Mouse (Mus musculus): ENCODE measurements around the gene Pakap.
A peak's percentile ranks its signal among the peaks of the same experiment; 100 is the strongest.

Pakap gene

GRCm38 (mm10) chr4:57812075-57812474 lies 244.1 kb downstream of the Pakap start:
- DNase-seq, result no peak

DNA sequence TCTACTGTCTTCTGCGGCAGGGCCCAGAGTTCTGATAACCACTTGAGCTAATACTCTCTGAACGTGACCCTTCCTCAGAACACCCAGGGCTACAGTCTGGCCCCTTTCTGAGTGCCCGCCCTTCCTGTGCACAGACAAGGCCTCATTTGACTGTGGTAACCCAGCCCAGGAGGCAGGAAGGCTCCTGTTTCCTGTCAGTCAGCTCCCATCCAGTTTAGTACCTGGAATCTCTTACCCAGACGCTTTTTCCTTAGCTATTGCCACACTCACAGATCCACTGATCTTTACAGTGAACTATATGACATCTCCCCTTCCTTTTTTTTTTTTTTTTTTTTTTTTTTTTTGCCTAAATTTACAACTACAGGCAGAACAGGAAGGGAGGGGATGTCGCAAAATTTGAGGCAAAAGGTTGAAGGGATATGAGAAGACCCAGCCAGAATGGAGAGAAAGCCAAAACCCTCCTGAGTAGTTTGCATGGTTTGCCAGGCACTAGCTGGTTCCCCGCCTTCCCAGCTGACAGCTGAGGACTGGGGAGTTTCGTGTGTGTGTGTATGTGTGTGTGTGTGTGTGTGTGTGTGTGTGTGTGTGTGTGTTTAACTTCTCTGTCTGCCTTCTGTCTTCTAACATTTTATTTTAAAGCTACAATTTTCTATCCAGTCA lies 245.1 kb downstream of the Pakap start:
- DNase-seq, result peak in 1 of 2 experiments; percentile 12

DNA sequence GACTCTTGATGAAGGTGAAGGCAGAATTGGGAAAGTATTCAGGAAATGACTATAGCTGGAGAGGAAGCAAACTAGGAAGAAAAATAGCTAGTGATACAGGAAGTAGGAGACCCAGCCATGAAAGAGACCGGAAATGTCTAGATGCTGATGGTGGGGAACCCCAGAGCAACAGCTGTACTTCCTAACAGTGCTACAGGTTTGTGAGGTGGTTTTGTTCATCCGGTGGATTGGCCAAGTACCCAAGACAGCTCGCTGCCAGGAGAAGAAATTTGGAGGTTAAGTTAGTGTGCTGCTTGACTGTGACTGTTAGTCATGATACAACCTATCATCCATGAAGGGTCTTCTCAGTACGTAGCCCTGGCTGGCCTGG lies 245.6 kb downstream of the Pakap start:
- DNase-seq, result no peak

DNA sequence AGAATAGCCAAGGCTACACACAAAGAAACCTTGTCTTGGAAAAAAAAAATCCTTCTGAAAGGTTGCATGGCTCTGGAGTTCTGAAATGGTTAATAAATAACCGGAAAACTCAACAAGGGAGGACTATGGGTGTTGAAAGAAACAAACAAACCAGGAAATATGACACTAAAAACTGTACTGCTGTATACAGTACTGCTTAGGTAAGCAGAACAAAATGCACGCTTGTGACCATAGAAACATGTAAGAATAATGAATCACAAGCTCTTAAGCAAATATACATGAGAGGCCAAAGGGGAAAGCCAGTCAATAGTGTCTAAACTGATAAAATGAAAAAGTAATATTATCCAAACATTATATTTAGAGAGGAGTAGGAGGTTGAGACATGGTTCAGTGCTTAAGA lies 247.4 kb downstream of the Pakap start:
- no peak for DNase-seq

GRCm38 (mm10) chr4:57816146-57816545 lies 248.2 kb downstream of the Pakap start:
- no peak for DNase-seq

GRCm38 (mm10) chr4:57820839-57821374 lies 252.9 kb downstream of the Pakap start:
- no peak for DNase-seq

DNA sequence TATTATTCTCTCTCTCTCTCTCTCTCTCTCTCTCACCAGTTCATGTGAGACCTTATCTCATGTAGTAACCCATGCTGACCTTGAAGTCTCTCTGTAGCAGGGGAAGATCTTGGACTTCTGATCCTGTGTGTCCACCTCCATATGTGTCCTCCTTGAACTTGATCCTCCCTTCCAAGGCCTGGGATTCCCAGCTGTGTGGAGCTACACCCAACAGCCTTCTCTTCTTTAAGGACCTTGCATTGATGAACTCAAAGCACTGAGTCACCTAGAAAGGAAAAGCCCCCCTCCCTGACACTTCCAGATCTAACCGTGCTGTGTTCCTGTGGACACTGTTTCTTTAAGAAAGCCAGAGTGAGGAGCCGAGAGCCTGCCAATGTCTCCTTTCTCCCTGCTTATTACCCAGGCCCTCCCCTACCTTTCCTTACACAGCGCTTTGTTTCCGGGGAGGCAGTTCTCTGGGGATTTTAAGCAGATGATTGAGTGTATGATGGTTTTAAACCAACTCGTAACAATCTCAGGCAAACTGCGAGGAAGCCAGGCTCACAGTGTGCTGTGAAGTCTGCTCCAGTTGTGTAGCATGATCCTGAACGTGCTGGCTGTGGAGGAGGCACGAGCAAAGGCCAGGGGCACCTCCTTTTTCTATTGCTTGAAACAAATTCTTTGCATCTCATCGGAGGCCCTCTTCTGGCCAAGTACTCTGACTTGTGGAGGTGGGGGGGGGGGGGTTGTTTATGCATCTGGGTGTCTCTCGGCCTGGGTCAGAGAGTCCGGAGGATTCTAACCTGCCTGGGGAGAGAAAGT lies 253.8 kb downstream of the Pakap start:
- DNase-seq, result no peak

DNA sequence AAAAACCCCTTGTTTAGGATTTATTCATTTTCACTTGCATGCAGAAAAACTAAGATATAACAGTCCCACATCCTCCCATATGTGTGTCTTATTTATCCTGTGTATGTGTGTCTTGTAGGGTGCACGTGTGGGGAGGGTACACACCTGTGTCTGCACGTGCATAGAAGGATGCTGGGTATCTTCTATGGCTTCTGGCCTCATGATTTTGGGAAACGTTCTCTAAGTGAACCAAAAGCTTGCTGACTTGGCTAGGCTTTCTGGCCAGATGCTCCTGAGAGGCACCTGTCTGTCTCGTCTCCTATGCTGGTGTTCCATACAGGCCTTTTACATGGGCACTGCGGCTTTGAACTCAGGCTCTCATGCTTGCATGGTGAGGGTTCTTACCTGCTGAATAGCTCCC lies 254.7 kb downstream of the Pakap start:
- no peak for DNase-seq

- DNase-seq, result no peak
Observed at GRCm38 (mm10) chr4:57824626-57825240, 256.8 kb downstream of the Pakap start.

DNA sequence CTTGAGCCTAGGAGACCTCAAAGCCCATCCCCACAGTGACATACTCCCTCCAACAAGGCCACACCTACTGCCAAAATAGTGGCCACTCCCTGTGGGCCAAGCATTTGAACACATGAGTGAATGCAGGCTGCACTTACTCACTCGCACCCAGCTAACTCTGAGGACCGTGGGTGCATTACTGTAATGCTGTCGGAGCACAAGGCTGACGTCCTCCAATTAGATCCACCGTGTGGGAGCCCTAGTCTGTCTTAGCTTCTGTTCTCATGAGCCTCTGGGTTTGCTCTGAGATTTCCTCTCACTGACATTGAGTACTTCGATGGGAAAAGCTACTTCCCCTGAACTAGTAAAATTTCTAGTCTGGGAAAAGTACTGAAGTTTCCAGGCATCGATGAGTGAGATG lies 258.3 kb downstream of the Pakap start:
- DNase-seq, result no peak

DNA sequence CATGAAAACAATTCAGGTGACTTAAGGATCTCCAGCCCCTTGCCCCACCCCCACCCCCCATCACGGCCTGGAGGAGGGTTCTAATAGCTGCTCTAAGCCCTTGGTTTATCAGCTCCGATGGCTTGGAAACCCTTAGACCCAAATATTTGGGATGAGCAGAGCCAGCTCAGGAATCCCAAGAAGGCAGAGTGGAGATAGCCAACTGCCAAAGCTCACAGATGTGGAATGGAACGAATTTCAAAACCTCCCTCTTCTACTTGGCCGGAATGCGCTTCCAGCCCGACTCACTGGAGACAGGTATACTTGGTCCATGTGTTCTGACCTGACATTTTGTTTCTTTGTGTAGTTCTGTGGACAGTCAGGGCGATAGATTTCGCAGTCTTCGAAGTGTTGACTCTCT lies 261.2 kb downstream of the Pakap start:
- DNase-seq, result no peak

DNA sequence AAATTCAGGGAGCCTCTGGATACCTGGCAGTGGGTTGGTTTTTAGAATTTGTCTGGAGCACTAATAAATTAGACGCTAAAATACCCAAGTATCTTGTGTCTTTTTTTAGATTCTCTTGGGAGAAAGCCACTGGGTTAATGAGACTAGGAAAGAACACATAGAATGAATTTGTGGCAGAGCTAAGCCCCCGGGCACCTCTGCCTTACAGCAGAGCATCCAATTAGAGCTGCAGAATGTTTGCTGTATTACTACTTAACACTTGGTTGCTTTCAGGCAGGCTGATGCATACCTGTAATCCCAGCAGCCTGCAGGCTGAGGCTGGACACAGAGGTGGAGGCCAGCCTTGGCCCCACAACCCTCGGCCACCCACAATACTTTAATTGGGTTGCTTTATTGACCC lies 261.8 kb downstream of the Pakap start:
- no peak for DNase-seq

- DNase-seq, result no peak
Observed at GRCm38 (mm10) chr4:57832318-57832717, 264.3 kb downstream of the Pakap start.

DNA sequence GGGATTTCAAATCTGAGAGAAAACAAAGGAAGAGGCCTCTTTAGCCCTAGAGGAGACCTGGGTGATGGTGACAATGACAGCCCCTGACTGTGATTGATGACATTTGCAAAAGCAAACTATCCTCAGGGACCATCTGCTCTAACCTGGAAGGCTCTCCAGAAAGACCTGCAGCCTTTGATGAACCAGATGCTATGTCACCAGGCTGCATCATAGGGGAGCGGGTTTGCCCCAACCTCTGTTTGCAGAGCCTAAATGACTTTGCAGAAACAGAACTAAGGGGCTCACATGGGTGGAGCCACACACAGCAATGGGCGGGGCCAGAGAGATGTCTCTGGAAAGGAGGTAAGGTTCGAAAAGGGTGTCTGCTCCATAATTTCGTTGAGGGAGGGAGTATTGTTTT lies 265.1 kb downstream of the Pakap start:
- no peak for DNase-seq

DNA sequence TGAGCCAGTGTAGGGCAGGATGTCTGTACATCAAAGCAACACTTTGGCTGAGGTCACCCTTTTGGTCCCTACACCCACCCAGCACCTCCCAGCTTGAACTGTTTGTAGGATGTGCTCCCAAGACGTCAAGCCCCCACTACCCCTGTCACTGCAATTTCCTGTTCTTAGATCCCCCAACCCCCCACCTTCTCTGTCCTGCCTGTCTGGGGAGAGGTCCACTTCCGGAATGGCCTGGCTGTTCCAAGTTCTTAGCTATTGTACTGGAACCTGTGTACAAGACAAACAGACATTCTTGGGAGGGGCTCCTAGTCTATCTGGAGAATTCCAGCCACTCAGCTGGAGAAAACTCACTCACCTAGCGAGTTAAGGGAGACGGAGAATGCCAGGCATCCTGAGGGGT lies 266.2 kb downstream of the Pakap start:
- no peak for DNase-seq

- DNase-seq, result no peak
Observed at GRCm38 (mm10) chr4:57837089-57837488, 269.1 kb downstream of the Pakap start.

DNA sequence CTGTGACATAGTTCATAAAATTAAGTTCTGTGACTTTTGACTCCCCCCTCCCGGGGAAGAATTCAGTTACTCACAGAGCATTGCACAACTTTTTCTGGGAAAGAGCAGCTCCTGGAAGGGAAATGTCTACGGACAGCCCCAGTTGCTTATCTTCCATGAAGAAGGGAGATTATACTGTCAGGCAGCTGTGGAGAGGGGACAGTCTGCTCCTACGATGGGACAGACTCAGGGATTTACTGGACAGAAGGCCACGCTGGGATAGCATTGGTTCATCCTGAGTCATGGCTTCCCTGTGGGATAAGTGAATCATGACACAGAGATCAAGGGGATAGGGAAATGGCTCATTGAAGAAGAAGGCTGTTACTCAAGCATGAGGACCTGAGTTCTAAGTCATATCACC lies 271.4 kb downstream of the Pakap start:
- no peak for DNase-seq

GRCm38 (mm10) chr4:57841911-57842310 lies 273.9 kb downstream of the Pakap start:
- no peak for DNase-seq

- DNase-seq, result no peak
Observed at GRCm38 (mm10) chr4:57842472-57843305, 274.7 kb downstream of the Pakap start.

DNA sequence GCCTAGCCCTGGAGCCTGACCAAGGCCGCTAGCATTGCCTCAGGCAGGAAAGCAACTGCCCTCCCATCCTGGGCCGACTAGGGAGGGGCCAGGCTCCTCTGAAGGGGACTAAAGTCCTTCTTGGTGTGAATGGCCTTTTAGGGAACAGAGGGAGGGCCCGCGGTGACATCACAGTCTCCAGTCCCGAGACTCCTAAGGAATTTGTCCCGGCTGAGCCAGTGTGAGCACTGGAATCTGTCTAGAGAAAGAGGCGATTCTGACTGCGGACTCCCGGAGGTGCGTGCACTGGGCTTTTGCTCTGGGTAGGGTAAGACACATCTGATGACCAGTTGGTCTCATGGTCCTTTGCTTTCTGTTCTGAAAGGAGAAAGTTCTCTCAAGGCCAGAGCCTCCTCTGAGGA lies 277.1 kb downstream of the Pakap start:
- DNase-seq, result peak; percentile 17 to 31

- DNase-seq, result no peak
Observed at GRCm38 (mm10) chr4:57845541-57846210, 277.7 kb downstream of the Pakap start.

- DNase-seq, result no peak
Observed at GRCm38 (mm10) chr4:57846381-57846990, 278.5 kb downstream of the Pakap start.
